10 mouse cellular contexts compared by ENCODE assay signal in genomic region chr13:25270402-25270801, GRCm38 (mm10). TPM values are rescaled to one million over a fixed set of nuclear protein-coding genes. Genes with fewer than 3 reads are reported as not detected.
DNase-seq lines count a peak whose midpoint lies in the region; ATAC-seq and TF ChIP-seq lines count a peak whose summit lies in the region.
"Not testable (repeated sequence)": the region's sequence is repeated elsewhere in the genome, so short reads cannot be mapped to it uniquely, and the experiment has no call there.
"Had no signal": no experiment of that assay in that cellular context is flagged by ENCODE, and none has a peak within 500 bp of the region (broad histone marks: within the 10 kb centered on the region; RNA-seq: fewer than 3 reads in every experiment).

Gene Nrsn1 (minus strand): TSS chr13:25270502.

- not testable (repeated sequence) for H3K36me3 ChIP-seq in embryonic facial prominence, embryonic 10.5 days (replicated peaks); forebrain, postnatal 0 days (ENCODE audit: insufficient read depth); hindbrain, embryonic 12.5 days; kidney, postnatal 0 days (ENCODE audit: insufficient read depth, low read length); liver, embryonic 15.5 days (replicated peaks); midbrain, embryonic 15.5 days (replicated peaks); testis, adult 2 months (ENCODE audit: control insufficient read depth, insufficient read depth, low read length)

- peaks cover 26% of the 10 kb centered on the region for H3K4me1 ChIP-seq in embryonic facial prominence, embryonic 10.5 days
- H3K4me1 ChIP-seq in forebrain, postnatal 0 days (ENCODE audit: insufficient read depth); hindbrain, embryonic 12.5 days; kidney, postnatal 0 days (replicated peaks; ENCODE audit: insufficient read depth, low read length); liver, embryonic 15.5 days (replicated peaks); midbrain, embryonic 15.5 days; testis, adult 2 months (ENCODE audit: control insufficient read depth, insufficient read depth, low read length): not testable (repeated sequence)

- H3K9ac ChIP-seq in forebrain, postnatal 0 days, result peak within 1 kb of the TSS; percentile 54
- peak within 1 kb of the TSS; percentile 53 for H3K9ac ChIP-seq in hindbrain, embryonic 12.5 days
- not testable (repeated sequence) for H3K9ac ChIP-seq in kidney, postnatal 0 days (ENCODE audit: low read depth, low read length); liver, embryonic 15.5 days
- peak within 1 kb of the TSS; percentile 59 for H3K9ac ChIP-seq in midbrain, embryonic 15.5 days

- H3K4me3 ChIP-seq in embryonic facial prominence, embryonic 10.5 days, result peak within 1 kb of the TSS; percentile 57
- H3K4me3 ChIP-seq in forebrain, postnatal 0 days (ENCODE audit: low read depth, low read length), result peak within 1 kb of the TSS; percentile 49
- peak within 1 kb of the TSS; percentile 40 for H3K4me3 ChIP-seq in hindbrain, embryonic 12.5 days
- H3K4me3 ChIP-seq in kidney, postnatal 0 days (replicated peaks; ENCODE audit: low read depth, low read length), result peak within 1 kb of the TSS; percentile 28
- not testable (repeated sequence) for H3K4me3 ChIP-seq in liver, embryonic 15.5 days (replicated peaks)
- peak within 1 kb of the TSS; percentile 60 for H3K4me3 ChIP-seq in midbrain, embryonic 15.5 days
- H3K4me3 ChIP-seq in testis, adult 2 months (ENCODE audit: control insufficient read depth, low read depth, low read length), result peak within 1 kb of the TSS; percentile 68

- not testable (repeated sequence) for H3K9me3 ChIP-seq in embryonic facial prominence, embryonic 10.5 days; forebrain, postnatal 0 days (ENCODE audit: low read length); hindbrain, embryonic 12.5 days (replicated peaks); kidney, postnatal 0 days (replicated peaks; ENCODE audit: low read length); liver, embryonic 15.5 days (replicated peaks); midbrain, embryonic 15.5 days

- 64% methylated on average over 2 of the region's 2 CpGs for WGBS in embryonic facial prominence, embryonic 10.5 days
- WGBS in forebrain, postnatal 0 days, result 61% methylated on average over 2 of the region's 2 CpGs
- WGBS in hindbrain, embryonic 12.5 days, result 33% methylated on average over 2 of the region's 2 CpGs
- WGBS in kidney, postnatal 0 days, result 42% methylated on average over 2 of the region's 2 CpGs
- WGBS in liver, embryonic 15.5 days (ENCODE audit: insufficient replicate concordance), result 42% methylated on average over 2 of the region's 2 CpGs
- WGBS in midbrain, embryonic 15.5 days, result 62% methylated on average over 2 of the region's 2 CpGs

- not testable (repeated sequence) for ATAC-seq in forebrain, postnatal 0 days; kidney, postnatal 0 days (replicated peaks; ENCODE audit: low FRiP score, low read depth); liver, embryonic 15.5 days (ENCODE audit: insufficient read depth)
- 0 out of 2 replicates have a peak, but pooled peaks have one; percentile 44 for ATAC-seq in hindbrain, embryonic 12.5 days (ENCODE audit: low FRiP score)
- ATAC-seq in midbrain, embryonic 15.5 days (replicated peaks), result peak; percentile 13

- H3K27me3 ChIP-seq in embryonic facial prominence, embryonic 10.5 days (replicated peaks; ENCODE audit: low read depth, poor library complexity, severe bottlenecking); forebrain, postnatal 0 days (ENCODE audit: insufficient read depth, low read length); hindbrain, embryonic 12.5 days; kidney, postnatal 0 days (ENCODE audit: insufficient read depth, low read length); liver, embryonic 15.5 days; midbrain, embryonic 15.5 days (replicated peaks); testis, adult 2 months (ENCODE audit: control insufficient read depth, insufficient read depth, low read length): not testable (repeated sequence)

- TF ChIP-seq POLR2A in testis, adult 2 months (IDR thresholded peaks at IDR 0.05; ENCODE audit: control insufficient read depth, low read depth, low read length), result not testable (repeated sequence)

- intact Hi-C loops in left cerebral cortex, postnatal 25 days (cut with DNase I), result loop anchor here (5.0 kb wide), 1 partner anchor 127 kb away; no protein-coding TSS in a partner anchor

- not testable (repeated sequence) for DNase-seq in embryonic facial prominence, embryonic 10.5 days (ENCODE audit: low spot score); forebrain, postnatal 0 days; kidney, postnatal 0 days (ENCODE audit: low spot score); left cerebral cortex, postnatal 25 days (ENCODE audit: low spot score in 2 of 2)

- not testable (repeated sequence) for TF ChIP-seq CTCF in forebrain, postnatal 0 days (IDR thresholded peaks at IDR 0.05; ENCODE audit: low read depth); kidney, postnatal 0 days (IDR thresholded peaks at IDR 0.05; ENCODE audit: low read depth); testis, adult 2 months (IDR thresholded peaks at IDR 0.05; ENCODE audit: control insufficient read depth, insufficient read depth, insufficient replicate concordance, low read depth, low read length)

- H3K27ac ChIP-seq in embryonic facial prominence, embryonic 10.5 days (replicated peaks), result peak within 1 kb of the TSS; percentile 57; the same call in 1 of the 2 replicates
- peak within 1 kb of the TSS; percentile 35; the same call in 1 of the 2 replicates for H3K27ac ChIP-seq in forebrain, postnatal 0 days (ENCODE audit: low read depth, low read length)
- H3K27ac ChIP-seq in hindbrain, embryonic 12.5 days; kidney, postnatal 0 days; liver, embryonic 15.5 days (replicated peaks); testis, adult 2 months (ENCODE audit: control insufficient read depth, insufficient read depth, low read depth, low read length): not testable (repeated sequence)
- peak within 1 kb of the TSS; percentile 76 for H3K27ac ChIP-seq in midbrain, embryonic 15.5 days

- peak within 1 kb of the TSS; percentile 58 for H3K4me2 ChIP-seq in forebrain, postnatal 0 days (ENCODE audit: low read depth)
- peak within 1 kb of the TSS; percentile 61 for H3K4me2 ChIP-seq in hindbrain, embryonic 12.5 days (replicated peaks)
- H3K4me2 ChIP-seq in kidney, postnatal 0 days (ENCODE audit: low read length), result peak within 1 kb of the TSS; percentile 69
- H3K4me2 ChIP-seq in liver, embryonic 15.5 days, result peak within 1 kb of the TSS; percentile 46
- peak within 1 kb of the TSS; percentile 66 for H3K4me2 ChIP-seq in midbrain, embryonic 15.5 days

RNA-seq across cellular contexts. Expression of gene Nrsn1, which starts in this region (rescaled TPM):
- 9.4 and 9.8 TPM in 2 replicates for polyA plus RNA-seq in embryonic facial prominence, embryonic 10.5 days (2016; fragmentation: Nextera tagmentation; extraction: Ambion mirVana)
- 25.7 and 26.6 TPM in 2 replicates for total RNA-seq in forebrain, postnatal 0 days (2014; rRNA removed)
- polyA plus RNA-seq in forebrain, postnatal 0 days (2015; fragmentation: Nextera tagmentation; extraction: Ambion mirVana), result 53.9 and 80.1 TPM in 2 replicates
- 18.7 and 24.6 TPM in 2 replicates for polyA plus RNA-seq in hindbrain, embryonic 12.5 days (2016; fragmentation: Nextera tagmentation; extraction: Ambion mirVana)
- polyA plus RNA-seq in kidney, postnatal 0 days (2015; fragmentation: Nextera tagmentation; extraction: Ambion mirVana), result 0.25 TPM in 1 of 2 replicates, not detected in the other
- total RNA-seq in left cerebral cortex, postnatal 25 days (2021), result 100 to 1,000 TPM; 460 to 503 TPM
- polyA plus RNA-seq in liver, embryonic 15.5 days (2015; fragmentation: Nextera tagmentation; extraction: Ambion mirVana), result 0.13 TPM in 1 of 2 replicates, not detected in the other
- polyA plus RNA-seq in midbrain, embryonic 15.5 days (2015; fragmentation: Nextera tagmentation; extraction: Ambion mirVana), result 72.6 and 81.1 TPM in 2 replicates
- 0.17 TPM in 1 of 2 replicates, not detected in the other for polyA plus RNA-seq in testis, adult 2 months (2012; rRNA removed)
- total RNA-seq: gastrocnemius, postnatal 36 days had no signal
- polyA plus RNA-seq: spleen, adult 2 months had no signal

Comparison
In these comparisons a context has a peak if more than half of its experiments do, and no peak if none do; other contexts are left out.
1. RNA of gene Nrsn1 (total RNA-seq): 460 to 503 TPM in left cerebral cortex, postnatal 25 days; 25.7 to 26.6 TPM in forebrain, postnatal 0 days; every median in the first group is over 10 times any median in the second.
2. Peak in every context shown above with its lines, with median percentiles within 50 percentile points of each other: H3K4me2 ChIP-seq.